Mouse (Mus musculus): ENCODE results near the gene Rcor3. TPM values are rescaled to one million over a fixed set of nuclear protein-coding genes. Genes with fewer than 3 reads are reported as not detected.
A peak's percentile ranks its signal among the peaks of the same experiment; 100 is the strongest.

The Rcor3 gene
- polyA plus RNA-seq (2014; fragmentation: Nextera tagmentation; extraction: Ambion mirVana) = 29.5 and 31.0 TPM in 2 replicates

DNA sequence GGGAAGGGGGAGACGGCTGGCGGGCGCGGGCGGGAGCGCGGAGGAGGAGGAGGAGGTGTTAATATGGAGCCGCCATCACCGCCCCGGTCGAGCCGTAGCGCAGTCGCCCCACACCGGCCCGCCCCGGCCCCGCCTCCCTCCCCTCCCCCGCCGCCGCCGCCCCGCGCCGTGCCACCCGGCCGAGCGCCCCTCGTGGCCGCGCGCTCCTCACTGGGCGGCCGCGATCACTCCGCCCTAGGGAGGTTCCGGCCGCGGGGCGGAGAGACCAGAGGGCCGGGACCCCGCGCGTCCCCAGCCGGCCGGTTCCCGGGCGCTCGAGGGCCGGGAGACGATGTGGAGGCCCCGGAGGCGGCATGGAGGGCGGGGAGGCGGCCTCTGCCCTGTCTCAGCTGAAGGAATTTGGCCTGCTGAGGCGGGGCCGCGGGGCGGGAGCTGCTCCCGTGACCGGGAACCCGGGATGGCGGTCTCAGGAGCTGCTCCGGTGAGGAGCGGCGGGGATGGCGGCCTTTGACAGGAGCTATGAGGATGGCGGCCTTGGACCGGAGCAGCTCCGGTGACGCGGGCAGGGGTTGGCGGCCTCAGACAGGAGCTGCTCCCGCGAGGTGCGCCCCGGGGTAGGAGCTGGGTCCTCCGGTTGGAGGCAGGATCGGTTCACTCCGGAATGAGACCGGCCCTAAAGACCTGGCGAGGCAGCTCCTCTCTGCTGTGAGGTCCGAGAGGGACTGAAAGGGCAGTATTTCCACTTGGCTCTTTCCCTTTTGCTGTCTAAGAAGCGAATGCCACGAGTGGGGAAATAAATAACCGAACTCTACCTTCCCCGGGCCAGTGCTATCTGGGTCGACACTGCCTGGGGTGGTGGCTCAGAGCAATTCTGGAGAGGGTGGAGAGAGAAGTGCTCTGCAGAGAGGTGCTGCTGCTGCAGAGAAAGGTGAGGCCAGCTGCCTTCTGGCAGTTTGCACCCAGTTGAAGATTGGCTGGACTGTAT is at the start of gene Rcor3:
Rcor3 (minus strand) TSS at position 137 of the 985 bp plus-strand sequence.
- peak; percentile 92 for DNase-seq
- Histone ChIP-seq H3K9ac (peak within 1 kb of the TSS; percentile 80), H3K4me2 (peak within 1 kb of the TSS; percentile 94), H3K27ac (ENCODE audit: low read depth) (peak within 1 kb of the TSS; percentile 98), H3K4me1 (ENCODE audit: insufficient read depth) (0 out of 2 replicates have a peak, but pooled peaks cover 6% of the 10 kb centered on the region), H3K9me3 (ENCODE audit: low read depth, low read length) (no peaks in the 10 kb centered on the region), H3K36me3 (ENCODE audit: insufficient read depth) (peaks cover 5% of the 10 kb centered on the region; the same call in 1 of the 2 replicates), H3K27me3 (ENCODE audit: insufficient read depth, low read length) (no peaks in the 10 kb centered on the region), H3K4me3 (ENCODE audit: low read depth, low read length) (peak within 1 kb of the TSS; percentile 78)
- 0% methylated on average over 64 of the region's 88 CpGs for WGBS
- no peak for TF ChIP-seq CTCF (IDR thresholded peaks at IDR 0.05; ENCODE audit: low read depth)
- ATAC-seq (ENCODE audit: insufficient read depth) = peak; percentile 86

DNA sequence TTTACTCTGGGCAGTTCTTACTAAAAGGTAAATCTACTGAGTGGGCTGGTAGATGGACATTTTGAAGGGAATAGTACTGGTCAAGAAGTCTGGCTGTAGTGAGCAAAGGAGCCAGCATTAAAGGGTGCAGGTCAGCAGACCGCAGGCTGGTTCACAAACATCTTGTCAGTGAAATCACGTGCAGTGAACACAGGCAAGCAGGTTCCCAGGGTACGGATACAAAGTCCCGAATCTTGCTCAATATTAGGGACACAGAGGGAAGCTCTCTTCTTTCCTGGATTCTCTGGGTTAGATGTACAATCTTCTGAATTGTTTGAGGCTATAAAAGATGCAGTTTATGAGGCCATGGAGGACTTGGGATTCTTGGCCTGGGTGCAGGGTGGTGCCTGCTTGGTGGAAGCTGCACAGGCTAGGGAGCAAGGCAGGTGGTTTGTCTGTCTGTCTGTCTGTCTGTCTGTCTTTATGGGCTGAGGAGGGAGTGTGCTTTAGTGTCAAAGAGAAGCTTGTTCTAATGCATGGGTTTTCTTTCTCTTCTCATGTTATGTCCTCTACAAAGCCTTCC is 43.9 kb upstream of the Rcor3 start:
- 64% methylated on average over 4 of the region's 4 CpGs for WGBS
- no peak for TF ChIP-seq CTCF (IDR thresholded peaks at IDR 0.05; ENCODE audit: low read depth)

DNA sequence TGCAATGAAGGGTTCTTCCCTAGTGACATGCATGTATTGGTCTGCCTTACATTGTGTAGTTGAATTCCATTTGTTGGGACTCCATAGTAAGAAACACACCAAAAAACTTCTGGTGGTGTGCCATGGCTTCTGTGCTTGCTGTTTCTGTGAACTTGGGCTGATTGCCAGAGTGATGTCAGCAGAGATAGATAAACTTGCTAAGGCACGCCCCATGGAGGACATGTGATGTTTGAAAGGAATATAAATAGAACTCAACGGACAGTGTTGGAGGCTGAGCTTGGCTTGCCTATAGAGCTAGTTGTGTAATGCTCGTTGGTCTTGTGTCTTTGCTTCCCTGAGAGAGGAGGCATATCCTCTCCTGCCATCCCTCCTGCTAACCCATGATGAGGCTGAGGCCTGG is 42.0 kb upstream of the Rcor3 start:
- WGBS = 34% methylated on average over 3 of the region's 3 CpGs
- Histone ChIP-seq H3K27me3 (ENCODE audit: insufficient read depth, low read length) (no peaks in the 10 kb centered on the region), H3K4me2 (no peak overlapping the region), H3K4me1 (ENCODE audit: insufficient read depth) (no peaks in the 10 kb centered on the region), H3K36me3 (ENCODE audit: insufficient read depth) (no peaks in the 10 kb centered on the region), H3K9me3 (ENCODE audit: low read depth, low read length) (0 out of 2 replicates have a peak, but pooled peaks cover 5% of the 10 kb centered on the region), H3K4me3 (ENCODE audit: low read depth, low read length) (no peak overlapping the region), H3K27ac (ENCODE audit: low read depth) (no peak overlapping the region), H3K9ac (no peak overlapping the region)
- TF ChIP-seq CTCF (IDR thresholded peaks at IDR 0.05; ENCODE audit: low read depth) = no peak
- DNase-seq = peak; percentile 51
- ATAC-seq (ENCODE audit: insufficient read depth) = no peak

More for the DNA sequence above, 43.9 kb upstream of the Rcor3 start:
- Histone ChIP-seq H3K27me3 (ENCODE audit: insufficient read depth, low read length) (no peaks in the 10 kb centered on the region), H3K4me1 (ENCODE audit: insufficient read depth) (no peaks in the 10 kb centered on the region), H3K4me3 (ENCODE audit: low read depth, low read length) (no peak overlapping the region), H3K9me3 (ENCODE audit: low read depth, low read length) (0 out of 2 replicates have a peak, but pooled peaks cover 5% of the 10 kb centered on the region), H3K9ac (no peak overlapping the region), H3K36me3 (ENCODE audit: insufficient read depth) (no peaks in the 10 kb centered on the region), H3K4me2 (no peak overlapping the region), H3K27ac (ENCODE audit: low read depth) (no peak overlapping the region)
- DNase-seq (no peak), ATAC-seq (ENCODE audit: insufficient read depth) (no peak)

DNA sequence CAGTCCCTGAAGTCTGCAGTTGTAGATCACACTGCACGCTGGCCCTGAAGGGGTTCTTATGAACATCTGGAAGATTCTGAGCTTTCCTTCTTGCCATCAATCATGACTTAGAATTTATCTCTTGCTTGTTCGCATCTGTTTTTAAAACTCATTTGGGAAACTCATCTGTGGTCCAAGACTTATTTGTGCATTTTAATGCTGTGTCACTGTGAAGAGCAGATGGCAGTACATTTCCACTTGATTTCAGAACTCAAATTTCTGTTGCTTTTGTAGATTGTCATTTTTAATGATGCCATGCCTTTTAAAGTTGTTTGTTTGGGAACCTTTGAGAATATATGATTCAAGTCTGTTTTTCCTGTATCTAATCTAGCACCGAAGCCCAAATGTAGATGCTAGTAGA is 33.6 kb upstream of the Rcor3 start:
- no peak overlapping the region for H3K4me3 ChIP-seq (ENCODE audit: low read depth, low read length)
- no peaks in the 10 kb centered on the region for H3K9me3 ChIP-seq (ENCODE audit: low read depth, low read length)
- H3K36me3 ChIP-seq (ENCODE audit: insufficient read depth) = no peaks in the 10 kb centered on the region
- 66% methylated on average over 3 of the region's 3 CpGs for WGBS
- no peaks in the 10 kb centered on the region; the same call in 1 of the 2 replicates for H3K27me3 ChIP-seq (ENCODE audit: insufficient read depth, low read length)
- no peaks in the 10 kb centered on the region for H3K4me1 ChIP-seq (ENCODE audit: insufficient read depth)
- H3K9ac ChIP-seq = no peak overlapping the region
- H3K4me2 ChIP-seq = no peak overlapping the region
- no peak for TF ChIP-seq CTCF (IDR thresholded peaks at IDR 0.05; ENCODE audit: low read depth)
- H3K27ac ChIP-seq (ENCODE audit: low read depth) = no peak overlapping the region
- no peak for DNase-seq
- ATAC-seq (ENCODE audit: insufficient read depth) = no peak

DNA sequence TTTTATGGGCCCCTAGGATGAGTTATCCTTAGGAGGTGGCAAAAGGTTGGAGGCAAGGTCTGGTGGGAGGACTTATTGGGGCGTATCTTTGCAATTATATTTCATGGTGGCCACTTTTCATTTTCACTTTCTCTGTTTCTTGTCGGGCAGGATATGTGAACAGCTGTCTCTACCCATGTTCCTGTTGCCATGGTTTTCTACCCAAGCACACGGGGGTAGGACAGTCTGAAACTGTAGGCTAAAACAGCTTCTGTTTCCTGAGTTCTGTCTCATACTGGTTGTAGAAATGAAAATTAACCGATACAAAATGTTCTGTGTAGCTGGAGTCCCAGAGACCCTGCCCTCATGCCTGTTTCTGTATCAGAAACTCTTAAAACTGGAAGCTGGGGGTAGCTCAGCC is 13.3 kb upstream of the Rcor3 start:
- Histone ChIP-seq H3K4me3 (ENCODE audit: low read depth, low read length) (no peak overlapping the region), H3K36me3 (ENCODE audit: insufficient read depth) (no peaks in the 10 kb centered on the region), H3K4me1 (ENCODE audit: insufficient read depth) (no peaks in the 10 kb centered on the region), H3K27me3 (ENCODE audit: insufficient read depth, low read length) (no peaks in the 10 kb centered on the region), H3K27ac (ENCODE audit: low read depth) (no peak overlapping the region), H3K9me3 (ENCODE audit: low read depth, low read length) (no peaks in the 10 kb centered on the region), H3K4me2 (no peak overlapping the region), H3K9ac (no peak overlapping the region)
- WGBS = 83% methylated on average over 4 of the region's 4 CpGs
- TF ChIP-seq CTCF (IDR thresholded peaks at IDR 0.05; ENCODE audit: low read depth) = no peak
- DNase-seq (no peak), ATAC-seq (ENCODE audit: insufficient read depth) (no peak)

DNA sequence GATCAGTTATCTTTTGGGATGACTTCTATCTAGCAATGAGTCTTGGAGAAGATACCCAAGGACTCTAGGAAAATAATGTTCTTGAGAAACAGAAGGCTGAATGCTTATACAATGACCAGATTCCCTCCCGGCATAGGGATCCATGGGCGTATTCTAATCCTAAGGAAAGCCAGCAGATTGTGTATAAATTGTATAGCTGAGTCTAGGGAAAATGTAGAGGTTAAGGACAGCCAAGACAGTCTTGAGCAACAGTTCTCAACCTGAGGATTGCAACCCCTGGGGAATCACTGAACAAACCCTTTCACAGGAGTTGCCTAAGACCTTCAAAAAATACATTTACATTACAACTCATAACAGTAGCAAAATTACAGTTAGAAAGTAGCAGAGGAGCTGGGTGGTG is 2.5 kb upstream of the Rcor3 start:
- no peak overlapping the region for H3K27ac ChIP-seq (ENCODE audit: low read depth)

More for the DNA sequence above, 2.5 kb upstream of the Rcor3 start:
- 96% methylated on average over 2 of the region's 2 CpGs for WGBS
- Histone ChIP-seq H3K27me3 (ENCODE audit: insufficient read depth, low read length) (no peaks in the 10 kb centered on the region), H3K4me2 (no peak overlapping the region), H3K4me1 (ENCODE audit: insufficient read depth) (0 out of 2 replicates have a peak, but pooled peaks cover 6% of the 10 kb centered on the region), H3K4me3 (ENCODE audit: low read depth, low read length) (no peak overlapping the region), H3K9ac (no peak overlapping the region), H3K9me3 (ENCODE audit: low read depth, low read length) (no peaks in the 10 kb centered on the region), H3K36me3 (ENCODE audit: insufficient read depth) (no peaks in the 10 kb centered on the region)
- no peak for DNase-seq
- TF ChIP-seq CTCF (IDR thresholded peaks at IDR 0.05; ENCODE audit: low read depth) = no peak
- no peak for ATAC-seq (ENCODE audit: insufficient read depth)

Data from lung, embryonic 14.5 days (tissue).